Mouse (Mus musculus) heart, adult 18-20 months (tissue): ENCODE data around the gene Larp1b. TPM values are rescaled to one million over a fixed set of nuclear protein-coding genes. Genes with fewer than 3 reads are reported as not detected.
A peak's percentile ranks its signal among the peaks of the same experiment; 100 is the strongest.

Experiments
- DNase-seq, 2 experiments: peaks; one replicate each; pipeline ENCODE4 v3.0.0; 2021 to 2022; ENCODE audit warnings: mixed read lengths in 1 of 2
- total RNA-seq, 2 experiments: library from RNA; stranded (reverse); gene quantifications; 2 replicates each; pipeline ENCODE4 v1.2.3; 2021

Larp1b gene
- total RNA-seq, 2 experiments from 2014 or later = 62.0 to 64.2 TPM

DNA sequence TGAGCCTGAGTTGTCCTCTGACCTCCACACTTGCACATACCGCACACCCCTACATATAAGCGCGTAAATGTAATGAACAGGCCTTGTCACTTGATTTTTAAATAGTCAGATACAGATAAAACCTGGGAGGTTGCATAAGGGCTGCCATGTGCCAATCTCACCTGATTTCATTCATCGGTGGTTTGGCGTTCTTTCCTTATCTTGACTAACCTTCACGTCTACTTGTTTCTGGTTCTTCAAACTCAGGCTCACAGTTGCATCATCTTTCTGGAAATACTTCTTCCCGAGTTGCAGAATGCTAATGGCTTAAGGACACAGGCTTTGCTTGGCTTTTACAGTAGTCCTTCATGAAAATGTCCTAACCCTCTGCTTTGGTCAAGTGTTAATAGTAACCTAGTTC, 71.1 kb downstream of the Larp1b start:
- DNase-seq = no peak

- DNase-seq = peak; percentile 41 to 60
Measured at GRCm38 (mm10) chr3:41021980-41022379, 72.4 kb downstream of the Larp1b start.

GRCm38 (mm10) chr3:41030705-41031104, 81.1 kb downstream of the Larp1b start:
- no peak for DNase-seq

DNA sequence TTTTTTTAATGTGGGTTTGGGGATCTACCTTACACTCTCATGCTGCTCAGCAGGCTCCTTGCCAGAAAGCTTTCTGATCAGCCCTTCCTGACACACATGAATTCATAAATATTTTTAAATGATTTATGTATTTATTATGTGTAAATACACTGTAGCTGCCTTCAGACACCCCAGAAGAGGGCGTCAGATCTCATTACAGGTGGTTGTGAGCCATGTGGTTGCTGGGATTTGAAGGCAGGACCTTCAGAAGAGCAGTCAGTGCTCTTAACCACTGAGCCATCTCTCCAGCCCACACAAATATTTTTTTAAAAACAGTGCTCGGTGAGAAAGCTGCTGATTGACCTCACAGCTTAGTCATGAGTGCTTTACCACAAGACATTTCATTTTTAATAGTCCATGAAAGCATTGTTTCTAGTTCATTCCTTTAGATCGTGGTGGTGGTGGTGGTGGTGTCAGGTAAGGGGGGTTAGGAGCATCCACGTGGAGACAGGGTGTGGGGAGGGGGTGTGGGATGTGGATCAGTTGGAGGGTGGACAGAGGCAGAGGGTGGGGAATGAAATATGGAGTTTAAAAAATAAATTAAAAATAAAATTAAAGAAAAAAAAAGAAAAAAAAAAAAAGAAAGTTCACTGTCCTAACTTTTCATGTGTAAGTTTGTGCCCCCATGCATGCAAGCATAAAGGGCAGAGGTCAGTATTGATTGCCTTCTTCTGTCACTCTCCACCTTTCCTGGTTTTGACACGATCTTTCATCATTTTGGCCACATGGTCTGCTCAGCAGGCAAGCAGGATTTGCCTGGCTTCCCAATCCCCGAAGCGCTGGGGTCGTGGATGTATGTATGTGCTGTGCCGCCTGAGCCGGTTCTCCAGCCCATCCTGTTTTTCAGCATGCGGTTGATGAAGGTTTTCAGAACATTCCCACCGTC, 81.9 kb downstream of the Larp1b start:
- no peak for DNase-seq

DNA sequence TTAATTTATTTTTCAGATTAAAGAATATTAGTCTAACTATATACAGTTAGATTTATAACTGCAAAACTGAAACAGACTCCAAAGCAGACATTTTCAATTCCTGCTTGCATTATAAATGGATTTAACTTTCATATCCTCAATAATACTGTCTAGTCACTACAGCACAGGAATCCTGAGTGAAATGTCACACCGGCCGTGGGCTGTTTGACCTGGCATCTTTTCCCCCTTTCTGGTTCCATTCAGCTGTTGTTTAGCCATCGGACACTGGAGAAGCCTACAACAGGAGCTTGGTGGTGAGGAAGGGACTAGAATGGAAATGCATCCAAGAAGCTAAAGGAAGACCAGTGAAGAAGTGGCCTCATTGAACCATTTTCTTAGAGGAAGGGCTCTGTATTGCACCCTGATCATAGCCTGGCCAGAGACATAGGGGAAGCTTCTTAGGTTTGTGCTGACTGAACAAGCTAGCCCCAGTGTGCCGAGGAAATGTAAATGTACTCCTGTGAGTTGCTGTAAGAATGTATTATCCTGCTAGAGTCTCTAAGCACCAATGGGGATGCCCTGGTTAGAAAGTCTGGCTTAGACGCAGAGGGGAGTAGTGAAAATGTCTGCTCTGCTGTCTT, 88.8 kb downstream of the Larp1b start:
- DNase-seq = no peak

- no peak for DNase-seq
Measured at GRCm38 (mm10) chr3:41041241-41041640, 91.6 kb downstream of the Larp1b start.

- peak; percentile 14 to 41 for DNase-seq
Measured at GRCm38 (mm10) chr3:41042195-41042938, 92.7 kb downstream of the Larp1b start.

DNA sequence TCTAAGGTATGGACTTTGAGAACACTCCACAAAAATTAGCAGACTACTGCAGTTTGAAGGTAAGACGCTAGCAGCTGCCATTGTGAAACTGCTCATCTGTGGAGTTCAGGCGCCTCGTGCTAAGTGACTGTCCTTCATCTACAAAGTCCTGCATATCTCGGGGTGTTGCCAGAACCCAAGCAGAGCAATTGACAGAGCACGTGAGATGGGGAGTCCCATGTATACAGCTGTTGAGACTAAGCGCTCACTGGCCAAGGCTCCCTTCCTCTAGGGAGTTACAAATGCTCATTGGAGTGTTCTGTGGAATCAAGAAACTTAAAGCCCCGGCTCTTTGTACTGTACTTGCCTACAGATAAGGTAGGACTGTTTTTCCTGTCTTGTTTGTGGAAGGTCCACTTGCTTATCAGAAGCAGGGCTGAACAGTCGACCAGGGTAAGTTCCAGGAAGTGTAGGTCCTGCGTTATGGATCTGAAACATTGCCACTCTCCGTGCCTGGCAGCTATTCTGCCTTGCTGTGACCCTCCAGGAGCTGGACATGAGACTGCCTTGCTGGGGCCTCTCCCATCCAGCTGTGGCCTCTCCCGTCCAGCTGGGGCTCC, 94.2 kb downstream of the Larp1b start:
- no peak for DNase-seq

DNA sequence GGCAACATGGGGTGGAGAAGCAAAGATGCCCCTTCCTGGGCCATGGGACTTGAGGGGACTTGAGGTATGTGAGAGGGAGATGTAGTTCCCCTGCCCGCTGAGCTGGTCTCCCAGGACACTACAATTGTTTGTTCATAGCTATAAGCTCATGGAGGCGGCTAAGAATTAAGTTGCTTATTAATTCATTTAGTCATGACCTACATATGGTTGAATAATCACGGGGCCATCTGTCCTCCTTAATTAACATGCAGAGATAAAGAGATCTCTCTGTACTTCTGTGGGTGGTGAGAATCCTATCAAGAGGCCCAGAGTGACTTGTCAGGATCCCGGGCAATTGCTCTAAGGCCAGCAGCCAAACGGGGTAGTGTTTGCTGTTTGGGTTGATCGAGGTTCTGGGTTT, 98.2 kb downstream of the Larp1b start:
- DNase-seq = no peak

DNA sequence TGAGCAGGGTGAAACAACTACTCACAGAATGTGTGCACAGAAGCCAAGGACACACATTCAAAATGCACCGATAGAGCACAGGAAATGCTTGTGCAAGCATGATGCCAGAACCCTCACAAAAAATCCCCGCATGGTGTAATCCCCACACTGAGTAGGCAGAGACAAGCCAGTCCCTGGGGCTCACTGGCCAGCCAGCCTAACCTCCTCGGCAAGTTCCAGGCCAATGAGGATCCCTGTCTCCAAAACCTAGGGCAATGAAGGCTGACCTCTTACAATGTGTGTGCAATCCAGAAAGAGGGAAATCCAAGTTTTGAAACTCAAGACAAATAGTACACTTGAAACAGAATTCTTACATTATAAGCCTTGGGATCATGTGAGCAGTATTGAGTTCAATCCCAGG, 103.7 kb downstream of the Larp1b start:
- DNase-seq = no peak

DNA sequence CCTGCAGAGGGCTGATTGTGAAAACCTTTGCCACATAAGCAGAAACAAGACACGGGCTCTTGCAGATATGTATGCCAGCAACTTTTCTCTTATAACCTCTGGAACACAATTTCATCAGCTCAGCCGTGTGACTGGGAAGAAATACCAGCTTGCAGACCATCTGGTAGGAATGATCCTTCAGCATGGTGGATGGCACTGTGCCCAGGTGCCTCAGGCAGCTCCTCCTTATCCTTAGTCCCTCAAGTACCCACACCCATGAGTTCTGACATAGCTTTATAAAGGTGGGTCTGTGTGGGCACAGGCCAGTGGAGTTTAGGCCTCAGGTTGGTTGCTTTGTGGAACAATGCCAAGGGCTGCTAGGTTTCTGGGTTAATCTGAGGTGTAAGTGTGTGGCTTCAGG, 108.8 kb downstream of the Larp1b start:
- DNase-seq = peak in 1 of 2 experiments; percentile 6

- DNase-seq = no peak
Measured at GRCm38 (mm10) chr3:41059249-41059648, 109.6 kb downstream of the Larp1b start.

DNA sequence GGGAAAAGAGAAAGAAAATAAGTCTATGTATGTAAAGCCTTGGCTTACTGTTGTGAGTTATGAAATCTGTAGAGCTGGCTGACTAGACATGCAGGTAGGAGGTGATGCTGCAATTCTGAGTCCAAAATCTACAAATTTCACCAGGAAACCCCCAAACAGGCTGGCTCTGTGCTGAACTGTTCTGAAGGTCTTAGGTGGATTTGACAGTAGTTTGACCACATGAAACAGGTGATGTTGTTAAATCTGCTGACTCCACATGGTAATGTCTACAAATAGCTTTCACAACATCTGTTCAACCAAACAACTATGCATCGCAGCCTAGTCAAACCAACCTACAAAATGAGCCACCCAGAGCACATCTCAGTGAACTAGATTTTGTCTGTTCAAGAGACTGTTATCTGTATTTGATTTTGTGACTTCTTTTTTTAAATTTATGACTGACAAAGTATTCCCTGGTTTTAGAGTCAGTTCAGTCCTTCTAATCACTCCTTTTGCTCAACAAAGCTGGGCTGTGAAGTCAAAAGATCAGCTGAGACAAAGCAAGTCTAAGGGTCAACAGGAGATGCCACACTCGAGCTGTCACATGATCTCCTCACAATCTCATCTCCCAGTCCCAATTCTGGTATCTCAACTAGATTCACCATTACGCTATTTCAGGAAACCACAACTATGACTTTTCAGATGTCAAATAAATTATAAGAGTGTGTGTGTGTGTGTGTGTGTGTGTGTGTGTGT, 112.4 kb downstream of the Larp1b start:
- DNase-seq = no peak

DNA sequence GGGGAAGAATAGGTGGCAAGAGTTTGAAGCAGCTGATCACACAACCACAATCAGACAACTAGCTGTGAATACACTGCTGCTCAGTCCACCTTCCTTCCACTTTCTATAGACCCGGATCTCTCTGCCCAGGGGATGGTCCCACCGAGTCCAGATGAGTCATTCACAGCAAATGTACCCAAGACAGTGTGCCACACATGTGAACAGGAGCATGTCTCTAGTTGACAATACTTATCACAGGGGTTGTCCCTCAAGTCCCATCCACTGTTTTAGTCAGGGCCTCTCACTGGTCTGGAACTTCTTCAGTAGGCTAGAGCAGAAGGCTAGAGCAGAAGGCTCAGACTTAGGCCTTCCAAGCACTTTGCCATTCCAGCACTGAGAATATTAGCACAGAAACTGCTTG, 113.1 kb downstream of the Larp1b start:
- DNase-seq = no peak

DNA sequence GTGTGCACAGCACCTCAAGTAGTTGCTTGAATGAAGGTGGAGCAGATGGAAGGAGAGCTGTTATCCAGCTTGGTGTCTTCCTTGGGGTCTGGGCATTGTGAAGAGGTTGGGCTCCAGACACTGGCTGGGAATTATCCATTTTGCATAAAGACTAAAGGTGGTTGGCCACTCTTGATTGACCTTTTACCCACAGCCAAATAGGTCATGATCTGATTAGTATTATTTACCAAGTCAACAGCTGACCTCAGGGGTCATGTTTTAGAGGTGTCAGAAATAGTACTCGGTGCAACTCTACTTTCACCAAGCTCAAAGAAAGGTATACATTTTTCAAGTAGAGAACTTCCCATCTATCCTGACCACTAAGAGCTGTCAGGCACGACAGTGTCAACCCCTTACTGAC, 115.7 kb downstream of the Larp1b start:
- DNase-seq = no peak

GRCm38 (mm10) chr3:41070519-41070918, 120.9 kb downstream of the Larp1b start:
- DNase-seq = peak; percentile 7 to 14

- no peak for DNase-seq
Measured at GRCm38 (mm10) chr3:41075376-41075775, 125.7 kb downstream of the Larp1b start.

- no peak for DNase-seq
Measured at GRCm38 (mm10) chr3:41078673-41079072, 129.0 kb downstream of the Larp1b start.

GRCm38 (mm10) chr3:41080724-41081123, 131.1 kb downstream of the Larp1b start:
- DNase-seq = no peak

DNA sequence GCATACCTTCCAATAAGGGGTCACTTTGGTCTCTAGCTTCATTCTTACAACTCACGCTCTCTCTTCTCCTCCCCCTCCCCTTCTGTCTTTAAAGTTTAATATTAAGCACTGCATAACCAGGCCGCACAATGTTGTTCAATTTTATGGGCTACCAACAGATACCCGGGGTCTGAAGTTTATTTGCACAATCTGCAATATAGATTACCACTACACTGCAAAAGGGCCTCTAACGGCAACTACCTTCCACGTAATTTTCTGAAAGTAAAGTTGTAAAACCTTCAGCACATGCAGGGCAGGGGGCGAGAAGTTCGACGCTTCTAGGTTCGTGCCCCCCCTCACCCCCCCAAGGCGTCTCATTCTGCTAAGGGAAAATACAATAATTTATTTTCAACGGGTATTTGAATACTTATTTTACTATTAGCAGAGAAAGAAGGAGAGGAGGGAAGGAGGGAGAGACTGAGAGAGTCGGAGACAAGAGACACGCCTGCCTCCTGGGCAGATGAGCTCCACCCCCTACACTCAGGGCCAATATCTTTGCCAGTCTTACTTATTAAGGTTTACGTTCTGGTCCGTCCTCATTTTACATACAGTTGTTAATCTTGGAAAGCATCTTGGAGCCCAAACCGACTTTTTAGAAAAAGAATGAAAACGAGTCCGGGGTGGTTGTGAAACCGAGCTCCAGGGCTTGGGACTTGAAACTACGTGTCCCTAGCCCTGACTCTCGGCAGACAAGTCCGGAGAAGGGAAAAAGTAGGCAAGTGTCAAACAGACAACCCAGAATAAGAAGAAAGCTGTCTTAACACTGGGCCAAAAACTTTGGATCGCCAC, 132.1 kb downstream of the Larp1b start:
- peak; percentile 25 to 41 for DNase-seq

GRCm38 (mm10) chr3:41082520-41082884, 132.9 kb downstream of the Larp1b start:
- DNase-seq = no peak
